Mouse (Mus musculus): ENCODE results near the gene Edem1.
A peak's percentile ranks its signal among the peaks of the same experiment; 100 is the strongest.
"Not testable (repeated sequence)": the region's sequence is repeated elsewhere in the genome, so short reads cannot be mapped to it uniquely, and the experiment has no call there.

Edem1 gene

GRCm38 (mm10) chr6:108829386-108830370 is 1.2 kb downstream of the Edem1 start:
- no peak for DNase-seq (ENCODE audit: low read depth, low spot score)

GRCm38 (mm10) chr6:108832170-108832569 is 3.7 kb downstream of the Edem1 start:
- DNase-seq (ENCODE audit: low read depth, low spot score) = no peak

- DNase-seq (ENCODE audit: low read depth, low spot score) = no peak
Observed at GRCm38 (mm10) chr6:108832989-108833388, 4.5 kb downstream of the Edem1 start.

- no peak for DNase-seq (ENCODE audit: low read depth, low spot score)
Observed at GRCm38 (mm10) chr6:108833963-108834697, 5.7 kb downstream of the Edem1 start.

GRCm38 (mm10) chr6:108835765-108836691 is 7.6 kb downstream of the Edem1 start:
- DNase-seq (ENCODE audit: low read depth, low spot score) = no peak

- DNase-seq (ENCODE audit: low read depth, low spot score) = no peak
Observed at GRCm38 (mm10) chr6:108837081-108837480, 8.6 kb downstream of the Edem1 start.

GRCm38 (mm10) chr6:108837958-108838357 is 9.5 kb downstream of the Edem1 start:
- no peak for DNase-seq (ENCODE audit: low read depth, low spot score)

GRCm38 (mm10) chr6:108839432-108839831 is 11.0 kb downstream of the Edem1 start:
- no peak for DNase-seq (ENCODE audit: low read depth, low spot score)

- DNase-seq (ENCODE audit: low read depth, low spot score) = no peak
Observed at GRCm38 (mm10) chr6:108840861-108841640, 12.6 kb downstream of the Edem1 start.

- DNase-seq (ENCODE audit: low read depth, low spot score) = no peak
Observed at GRCm38 (mm10) chr6:108843664-108844063, 15.2 kb downstream of the Edem1 start.

- no peak for DNase-seq (ENCODE audit: low read depth, low spot score)
Observed at GRCm38 (mm10) chr6:108844093-108844492, 15.7 kb downstream of the Edem1 start.

GRCm38 (mm10) chr6:108844771-108845170 is 16.3 kb downstream of the Edem1 start:
- no peak for DNase-seq (ENCODE audit: low read depth, low spot score)

GRCm38 (mm10) chr6:108852088-108852670 is 23.7 kb downstream of the Edem1 start:
- peak; percentile 23 for DNase-seq (ENCODE audit: low read depth, low spot score)

GRCm38 (mm10) chr6:108852986-108853385 is 24.5 kb downstream of the Edem1 start:
- DNase-seq (ENCODE audit: low read depth, low spot score) = no peak

GRCm38 (mm10) chr6:108858583-108858982 is 30.1 kb downstream of the Edem1 start:
- no peak for DNase-seq (ENCODE audit: low read depth, low spot score)

GRCm38 (mm10) chr6:108861226-108861625 is 32.8 kb downstream of the Edem1 start:
- DNase-seq (ENCODE audit: low read depth, low spot score) = no peak

- no peak for DNase-seq (ENCODE audit: low read depth, low spot score)
Observed at GRCm38 (mm10) chr6:108862548-108862947, 34.1 kb downstream of the Edem1 start.

GRCm38 (mm10) chr6:108866317-108866716 is 37.9 kb downstream of the Edem1 start:
- peak; percentile 37 for DNase-seq (ENCODE audit: low read depth, low spot score)

- DNase-seq (ENCODE audit: low read depth, low spot score) = not testable (repeated sequence)
Observed at GRCm38 (mm10) chr6:108869031-108869430, 40.6 kb downstream of the Edem1 start.

GRCm38 (mm10) chr6:108870421-108870820 is 42.0 kb downstream of the Edem1 start:
- DNase-seq (ENCODE audit: low read depth, low spot score) = no peak
